Mouse (Mus musculus): ENCODE data around the gene Pnpla7. TPM values are rescaled to one million over a fixed set of nuclear protein-coding genes. Genes with fewer than 3 reads are reported as not detected.
"Not testable (repeated sequence)": the region's sequence is repeated elsewhere in the genome, so short reads cannot be mapped to it uniquely, and the experiment has no call there.

The Pnpla7 gene
- 10 to 100 TPM; 10.6 to 13.4 TPM for total RNA-seq (2021)
- long read RNA-seq, experiment 1, full-length matches to known transcripts = 6 of 23 reads
- long read RNA-seq, experiment 1, partial matches to known transcripts = 2 of 23 reads
- long read RNA-seq, experiment 1, other reads (novel, unspliced or antisense) = 15 of 23 reads
- long read RNA-seq, experiment 2, full-length matches to known transcripts = 1 of 13 reads
- long read RNA-seq, experiment 2, partial matches to known transcripts = 6 of 13 reads
- long read RNA-seq, experiment 2, other reads (novel, unspliced or antisense) = 6 of 13 reads

GRCm38 (mm10) chr2:24975704-24976297 lies at the start of gene Pnpla7:
Gene Pnpla7, plus strand, starts transcription at chr2:24976033.
- intact Hi-C loops (cut with DNase I) = no loop called here
- DNase-seq (ENCODE audit: low spot score in 2 of 2) = peak; percentile 66 to 84

DNA sequence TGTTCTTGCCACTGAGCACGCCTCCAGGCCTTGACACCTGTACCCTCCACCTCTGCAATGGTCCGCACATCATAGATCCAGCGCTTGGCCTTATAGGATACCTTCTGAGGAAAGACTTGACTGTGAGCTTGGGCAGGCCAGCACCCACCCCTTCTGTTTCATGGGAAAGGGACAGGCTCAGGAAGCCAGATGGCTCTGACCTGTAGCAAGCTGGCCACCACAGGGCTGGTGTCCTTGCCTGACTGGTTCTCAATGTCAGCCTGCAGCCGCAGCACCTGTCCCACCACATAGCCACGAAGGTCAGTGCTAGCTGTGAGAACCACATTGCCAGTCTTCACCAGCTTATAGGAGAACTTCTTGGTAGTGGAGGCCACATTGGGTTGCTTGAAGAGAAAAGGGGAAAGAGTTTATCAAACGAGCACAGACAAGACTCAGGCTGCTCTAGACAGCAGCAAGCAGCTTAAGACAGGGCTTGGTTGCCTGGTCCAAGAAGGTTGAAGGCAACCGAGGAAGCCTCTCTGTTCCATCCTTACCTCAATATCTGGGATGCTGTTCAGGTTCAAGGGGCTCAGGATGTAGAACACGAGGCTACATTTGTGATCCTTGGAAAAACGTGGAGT lies 49.4 kb upstream of the Pnpla7 start:
- intact Hi-C loops (cut with DNase I) = no loop called here
- no peak for DNase-seq (ENCODE audit: low spot score in 2 of 2)

GRCm38 (mm10) chr2:24926965-24927358 lies 48.9 kb upstream of the Pnpla7 start:
- DNase-seq (ENCODE audit: low spot score in 2 of 2) = no peak
- intact Hi-C loops (cut with DNase I) = no loop called here

DNA sequence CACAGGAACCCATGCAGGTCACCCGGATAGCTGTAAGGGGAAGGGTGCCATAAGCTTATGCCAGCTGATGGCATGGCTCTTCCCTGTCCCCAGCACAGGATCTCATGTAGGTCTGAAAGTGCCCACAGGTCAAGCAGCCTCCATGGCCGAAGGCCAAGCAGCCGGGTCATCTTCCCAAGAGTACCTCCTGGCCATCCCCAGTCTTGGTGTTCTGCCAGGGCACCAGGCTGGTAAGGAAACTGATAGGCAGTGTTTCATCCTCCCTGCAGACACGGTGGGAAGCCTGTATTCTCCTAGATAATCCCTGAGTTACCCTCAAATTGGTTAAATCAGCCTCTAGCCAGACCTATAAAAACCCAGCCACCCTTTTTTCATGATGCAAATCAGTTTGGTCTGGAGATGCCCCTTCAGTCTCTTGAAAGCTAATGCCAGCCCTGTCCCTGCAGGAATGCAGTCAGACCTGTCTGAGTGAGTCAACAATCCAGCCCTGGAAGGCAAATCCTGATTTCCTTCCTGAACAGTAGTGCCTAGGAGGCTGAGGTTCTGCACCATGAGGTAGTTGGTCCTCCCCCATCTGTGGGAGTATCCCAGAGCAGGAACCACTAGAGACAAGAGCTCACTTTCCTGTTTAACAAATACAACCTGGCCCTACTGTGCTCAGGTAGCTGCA lies 47.9 kb upstream of the Pnpla7 start:
- intact Hi-C loops (cut with DNase I) = no loop called here
- DNase-seq (ENCODE audit: low spot score in 2 of 2) = no peak

DNA sequence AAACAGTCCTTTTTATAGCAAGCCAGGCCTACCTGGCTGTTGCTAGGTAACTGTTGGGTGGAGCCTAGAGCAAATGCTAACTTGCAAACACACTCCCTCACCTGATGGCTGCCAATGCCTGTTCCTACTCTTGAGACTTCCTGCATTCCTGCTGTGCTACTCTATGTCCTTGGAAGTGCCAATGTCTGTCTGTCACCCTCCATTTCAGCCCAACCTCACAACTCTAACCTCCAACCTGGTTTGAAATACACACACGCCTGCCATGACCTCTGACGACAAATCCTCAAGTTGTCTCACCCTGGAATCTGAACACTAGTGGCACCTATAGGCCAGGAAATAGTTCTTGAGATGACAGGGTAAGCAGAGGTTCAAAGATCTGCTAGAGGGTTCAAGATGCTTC lies 46.7 kb upstream of the Pnpla7 start:
- DNase-seq (ENCODE audit: low spot score in 2 of 2) = no peak
- intact Hi-C loops (cut with DNase I) = no loop called here

- intact Hi-C loops (cut with DNase I) = no loop called here
These were observed 46.2 kb upstream of the Pnpla7 start for GRCm38 (mm10) chr2:24929593-24929992.

GRCm38 (mm10) chr2:24934441-24934963 lies 41.3 kb upstream of the Pnpla7 start:
- intact Hi-C loops (cut with DNase I) = no loop called here
- peak in 1 of 2 experiments; percentile 23 for DNase-seq (ENCODE audit: low spot score in 2 of 2)

More at GRCm38 (mm10) chr2:24929593-24929992, 46.2 kb upstream of the Pnpla7 start:
- DNase-seq (ENCODE audit: low spot score in 2 of 2) = no peak

- DNase-seq (ENCODE audit: low spot score in 2 of 2) = peak; percentile 84 to 92
- intact Hi-C loops (cut with DNase I) = no loop called here
These were observed 40.6 kb upstream of the Pnpla7 start, which contains the start of gene Arrdc1 for GRCm38 (mm10) chr2:24935057-24935796. Gene Arrdc1, minus strand, starts transcription at chr2:24935252.

DNA sequence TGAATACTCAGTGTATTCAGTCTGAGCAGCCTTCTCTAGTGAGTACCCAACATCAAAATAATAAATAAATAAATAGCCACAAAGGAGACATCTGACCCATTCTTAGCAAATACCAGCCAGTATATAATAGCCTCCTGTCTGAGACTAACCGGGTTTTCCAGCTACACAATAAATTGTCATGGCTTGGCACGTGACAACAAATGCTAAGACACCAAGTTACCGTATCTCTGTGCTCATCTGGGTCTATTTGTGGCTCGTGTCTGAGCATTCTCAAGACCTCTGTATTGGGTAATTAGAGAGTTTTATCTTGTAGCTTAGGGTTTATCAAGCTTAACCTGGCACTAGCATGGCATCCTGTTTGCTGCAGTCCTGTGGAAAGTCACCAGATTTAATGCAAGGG lies 33.7 kb upstream of the Pnpla7 start:
- intact Hi-C loops (cut with DNase I) = no loop called here
- DNase-seq (ENCODE audit: low spot score in 2 of 2) = no peak

GRCm38 (mm10) chr2:24944304-24944703 lies 31.5 kb upstream of the Pnpla7 start:
- intact Hi-C loops (cut with DNase I); DNase-seq (ENCODE audit: low spot score in 2 of 2): not testable (repeated sequence)

GRCm38 (mm10) chr2:24949421-24950188 lies 26.2 kb upstream of the Pnpla7 start, which contains the start of gene Zmynd19:
Gene Zmynd19, plus strand, starts transcription at chr2:24949792.
- DNase-seq (ENCODE audit: low spot score in 2 of 2) = peak; percentile 98
- intact Hi-C loops (cut with DNase I) = no loop called here

DNA sequence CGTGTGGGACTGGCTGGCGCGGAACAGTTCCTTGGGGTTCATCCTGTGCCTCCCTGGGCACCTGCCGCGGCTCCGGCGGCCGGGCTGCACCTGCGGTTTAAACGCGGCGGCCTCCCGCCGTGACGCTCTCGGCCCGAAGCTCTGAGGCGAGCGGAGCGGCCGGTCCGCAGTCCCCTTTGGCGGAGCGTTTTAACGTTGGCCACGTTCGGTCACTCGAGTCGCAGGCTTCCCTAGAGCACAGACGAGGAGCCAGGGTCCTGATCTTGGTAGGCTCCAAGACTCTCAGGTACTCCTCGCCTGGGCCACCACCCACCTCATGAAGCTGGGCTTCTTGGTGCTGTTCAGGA lies 25.7 kb upstream of the Pnpla7 start:
- no peak for DNase-seq (ENCODE audit: low spot score in 2 of 2)
- intact Hi-C loops (cut with DNase I) = no loop called here

- intact Hi-C loops (cut with DNase I) = no loop called here
- no peak for DNase-seq (ENCODE audit: low spot score in 2 of 2)
These were observed 23.2 kb upstream of the Pnpla7 start for GRCm38 (mm10) chr2:24952537-24953055.

- peak; percentile 45 to 49 for DNase-seq (ENCODE audit: low spot score in 2 of 2)
- intact Hi-C loops (cut with DNase I) = loop anchor here (5.0 kb wide), 1 partner anchor 221 kb away; the partner anchor contains the start of gene Nrarp
These were observed 14.9 kb upstream of the Pnpla7 start for GRCm38 (mm10) chr2:24960910-24961309.

GRCm38 (mm10) chr2:24962304-24963000 lies 13.4 kb upstream of the Pnpla7 start, which contains the start of gene Dph7:
Gene Dph7, plus strand, starts transcription at chr2:24962400.
- intact Hi-C loops (cut with DNase I) = loop anchor here (5.0 kb wide), 1 partner anchor 220 kb away; the partner anchor contains the start of gene Nrarp
- peak; percentile 89 to 91 for DNase-seq (ENCODE audit: low spot score in 2 of 2)

GRCm38 (mm10) chr2:24970386-24970785 lies 5.4 kb upstream of the Pnpla7 start:
- intact Hi-C loops (cut with DNase I) = no loop called here

DNA sequence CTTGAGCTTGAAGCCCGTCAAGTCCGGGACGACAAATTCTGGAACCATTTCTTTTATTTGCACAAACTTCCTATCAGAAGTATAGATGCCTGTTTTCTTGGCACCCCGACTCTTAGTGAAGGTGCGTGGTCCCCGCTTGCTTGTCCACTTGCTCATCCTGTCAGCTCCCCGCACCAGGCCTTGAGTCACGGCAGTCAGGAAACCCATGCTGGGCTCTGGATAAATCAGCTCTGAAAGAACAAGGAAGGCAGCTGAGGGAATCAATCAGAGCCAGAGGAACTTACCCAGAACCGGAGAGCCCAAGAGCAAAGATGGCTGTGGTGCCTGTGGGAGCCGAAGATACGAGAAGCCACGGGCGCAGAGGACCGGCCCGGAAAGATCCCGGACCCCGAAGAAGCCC lies 1.4 kb upstream of the Pnpla7 start:
- DNase-seq (ENCODE audit: low spot score in 2 of 2) = peak in 1 of 2 experiments; percentile 16
- intact Hi-C loops (cut with DNase I) = not testable (repeated sequence)

More at GRCm38 (mm10) chr2:24970386-24970785, 5.4 kb upstream of the Pnpla7 start:
- DNase-seq (ENCODE audit: low spot score in 2 of 2) = no peak
